Mouse (Mus musculus) ES-E14 (cell line): ENCODE measurements around the gene Becn1.
"Not testable (repeated sequence)": the region's sequence is repeated elsewhere in the genome, so short reads cannot be mapped to it uniquely, and the experiment has no call there.

Experiments
- CHD2 ChIP-seq: IDR thresholded peaks from 2 replicates; pipeline ENCODE4 v1.6.1; 2014; ENCODE audit warnings: mild to moderate bottlenecking, low read depth, low read length, inconsistent platforms
- HCFC1 ChIP-seq: IDR thresholded peaks from 2 replicates; pipeline ENCODE4 v1.6.1; 2012; ENCODE audit warnings: low read length, inconsistent platforms, borderline replicate concordance; ENCODE audit not compliant: insufficient read depth
- ZC3H11A ChIP-seq: IDR thresholded peaks from 2 replicates; pipeline ENCODE4 v1.6.1; 2012; ENCODE audit warnings: low read depth, mild to moderate bottlenecking, inconsistent platforms, low read length, borderline replicate concordance
- ZNF384 ChIP-seq: IDR thresholded peaks from 2 replicates; pipeline ENCODE4 v1.6.1; 2012; ENCODE audit warnings: low read depth, low read length, inconsistent platforms

DNA sequence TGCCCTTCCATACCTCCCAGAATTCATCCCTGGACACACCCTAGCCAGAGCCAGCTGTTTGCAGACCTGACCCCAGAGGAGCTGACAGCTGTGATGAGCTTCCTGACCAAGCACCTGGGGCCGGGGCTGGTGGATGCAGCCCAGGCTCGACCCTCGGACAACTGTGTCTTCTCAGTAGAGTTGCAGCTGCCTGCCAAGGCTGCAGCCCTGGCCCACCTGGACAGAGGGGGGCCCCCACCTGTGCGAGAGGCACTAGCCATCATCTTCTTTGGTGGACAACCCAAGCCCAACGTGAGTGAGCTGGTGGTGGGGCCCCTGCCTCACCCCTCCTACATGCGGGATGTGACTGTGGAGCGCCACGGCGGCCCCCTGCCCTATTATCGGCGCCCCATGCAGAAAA, 23.1 kb upstream of the Becn1 start:
- TF ChIP-seq HCFC1, ZC3H11A, ZNF384, CHD2: not testable (repeated sequence)
